Mouse (Mus musculus): ENCODE data around the gene Tesk2. TPM values are rescaled to one million over a fixed set of nuclear protein-coding genes. Genes with fewer than 3 reads are reported as not detected.

Tesk2 gene
- polyA plus RNA-seq, 2 experiments, result 1.6 to 3.2 TPM

DNA sequence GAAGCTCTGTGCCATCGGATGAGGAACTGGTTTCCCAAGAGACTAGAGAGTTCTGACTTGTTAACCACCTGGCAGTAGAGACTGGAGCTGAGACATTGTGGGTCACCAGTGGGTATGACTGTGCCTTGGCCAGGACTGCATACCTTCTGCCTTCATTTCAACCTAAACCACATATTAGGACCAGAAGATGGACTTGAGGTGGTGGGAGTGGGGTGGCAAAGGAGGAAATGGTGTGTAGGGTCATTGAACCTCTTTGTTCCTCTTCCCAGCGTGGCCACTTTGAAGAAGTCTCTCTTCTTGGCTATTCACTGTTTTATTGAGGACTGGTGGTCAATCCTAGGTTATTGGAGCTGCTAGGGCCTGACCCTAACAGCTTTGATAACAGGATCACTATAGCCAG lies 60.6 kb downstream of the Tesk2 start:
- no peak for ATAC-seq (ENCODE audit: insufficient read depth)
- Histone ChIP-seq H3K27ac (no peak overlapping the region), H3K4me1 (replicated peaks; ENCODE audit: control insufficient read depth in 2 of 2, insufficient read depth in 2 of 2, low read length in 1 of 2) (no peaks in the 10 kb centered on the region), H3K9ac (replicated peaks) (no peak overlapping the region), H3K36me3 (replicated peaks; ENCODE audit: control insufficient read depth, insufficient read depth, low read depth) (no peaks in the 10 kb centered on the region), H3K27me3 (ENCODE audit: control insufficient read depth, insufficient read depth, low read length) (no peaks in the 10 kb centered on the region), H3K4me3 (ENCODE audit: insufficient read depth in 1 of 2, low read depth in 2 of 2, low read length in 2 of 2) (no peak overlapping the region), H3K4me2 (ENCODE audit: low read depth) (no peak overlapping the region), H3K9me3 (ENCODE audit: control insufficient read depth, low read length) (no peaks in the 10 kb centered on the region)
- 38% methylated on average over 2 of the region's 2 CpGs for WGBS (ENCODE audit: insufficient replicate concordance)
- no peak for DNase-seq (ENCODE audit: low read depth in 3 of 3, low spot score in 3 of 3)
- TF ChIP-seq EP300 (IDR thresholded peaks at IDR 0.05; ENCODE audit: low read depth), result no peak
- TF ChIP-seq CTCF (IDR thresholded peaks at IDR 0.05; ENCODE audit: low read depth), result no peak

DNA sequence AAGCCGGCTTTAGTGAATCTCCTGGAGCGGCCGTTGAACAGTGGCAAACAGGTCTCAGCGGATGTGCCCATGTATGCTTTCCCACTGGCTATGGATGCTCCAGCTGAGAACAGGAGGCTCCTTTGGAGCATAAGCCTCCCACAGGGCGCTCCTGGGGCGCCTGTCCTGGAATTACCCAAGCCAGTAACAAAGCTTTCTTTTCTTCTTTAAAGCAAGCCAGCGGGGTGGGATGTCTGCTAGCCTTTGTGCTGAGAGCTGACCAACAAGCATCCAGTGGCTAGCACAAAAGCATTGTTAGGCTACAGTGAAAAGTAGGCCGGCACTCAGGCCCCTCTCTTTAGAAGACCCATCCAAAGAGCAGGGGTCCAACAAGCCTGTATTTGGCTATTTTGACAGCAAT lies 61.4 kb downstream of the Tesk2 start:
- Histone ChIP-seq H3K9ac (replicated peaks) (no peak overlapping the region), H3K4me1 (replicated peaks; ENCODE audit: control insufficient read depth in 2 of 2, insufficient read depth in 2 of 2, low read length in 1 of 2) (no peaks in the 10 kb centered on the region), H3K36me3 (replicated peaks; ENCODE audit: control insufficient read depth, insufficient read depth, low read depth) (no peaks in the 10 kb centered on the region), H3K4me3 (ENCODE audit: insufficient read depth in 1 of 2, low read depth in 2 of 2, low read length in 2 of 2) (no peak overlapping the region), H3K4me2 (ENCODE audit: low read depth) (no peak overlapping the region), H3K27me3 (ENCODE audit: control insufficient read depth, insufficient read depth, low read length) (no peaks in the 10 kb centered on the region), H3K9me3 (ENCODE audit: control insufficient read depth, low read length) (no peaks in the 10 kb centered on the region), H3K27ac (no peak overlapping the region)
- TF ChIP-seq EP300 (IDR thresholded peaks at IDR 0.05; ENCODE audit: low read depth), result no peak
- no peak for TF ChIP-seq CTCF (IDR thresholded peaks at IDR 0.05; ENCODE audit: low read depth)
- ATAC-seq (ENCODE audit: insufficient read depth), result no peak
- WGBS (ENCODE audit: insufficient replicate concordance), result 64% methylated on average over 8 of the region's 8 CpGs
- DNase-seq (ENCODE audit: low read depth in 3 of 3, low spot score in 3 of 3), result no peak

DNA sequence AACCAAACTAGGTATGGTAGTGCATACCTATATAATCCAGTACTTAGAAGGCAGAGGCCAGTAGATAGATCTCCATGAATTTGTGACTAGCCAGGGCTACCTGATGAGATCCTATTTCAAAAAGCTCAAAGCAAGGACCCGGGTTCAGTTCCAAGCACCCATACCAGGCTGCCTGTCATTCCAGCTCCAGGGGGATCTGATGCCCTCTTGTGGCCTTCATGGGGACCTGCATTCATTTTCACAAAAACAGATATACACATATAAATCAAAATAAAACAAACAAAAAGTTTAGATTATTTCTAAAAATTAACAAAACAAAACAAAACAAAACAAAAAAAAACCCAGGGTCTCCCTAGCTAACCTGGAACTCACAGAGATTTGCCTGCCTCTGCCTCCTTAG lies 65.8 kb downstream of the Tesk2 start:
- H3K4me2 ChIP-seq (ENCODE audit: low read depth), result no peak overlapping the region
- H3K27me3 ChIP-seq (ENCODE audit: control insufficient read depth, insufficient read depth, low read length), result no peaks in the 10 kb centered on the region
- no peaks in the 10 kb centered on the region for H3K9me3 ChIP-seq (ENCODE audit: control insufficient read depth, low read length)
- H3K9ac ChIP-seq (replicated peaks), result no peak overlapping the region
- H3K36me3 ChIP-seq (replicated peaks; ENCODE audit: control insufficient read depth, insufficient read depth, low read depth), result no peaks in the 10 kb centered on the region
- ATAC-seq (ENCODE audit: insufficient read depth), result no peak
- 82% methylated on average over 1 of the region's 1 CpGs for WGBS (ENCODE audit: insufficient replicate concordance)
- no peak overlapping the region for H3K4me3 ChIP-seq (ENCODE audit: insufficient read depth in 1 of 2, low read depth in 2 of 2, low read length in 2 of 2)
- DNase-seq (ENCODE audit: low read depth in 3 of 3, low spot score in 3 of 3), result no peak
- H3K4me1 ChIP-seq (replicated peaks; ENCODE audit: control insufficient read depth in 2 of 2, insufficient read depth in 2 of 2, low read length in 1 of 2), result no peaks in the 10 kb centered on the region
- peak; percentile 53 for TF ChIP-seq CTCF (IDR thresholded peaks at IDR 0.05; ENCODE audit: low read depth)
- TF ChIP-seq EP300 (IDR thresholded peaks at IDR 0.05; ENCODE audit: low read depth), result no peak
- H3K27ac ChIP-seq, result no peak overlapping the region

DNA sequence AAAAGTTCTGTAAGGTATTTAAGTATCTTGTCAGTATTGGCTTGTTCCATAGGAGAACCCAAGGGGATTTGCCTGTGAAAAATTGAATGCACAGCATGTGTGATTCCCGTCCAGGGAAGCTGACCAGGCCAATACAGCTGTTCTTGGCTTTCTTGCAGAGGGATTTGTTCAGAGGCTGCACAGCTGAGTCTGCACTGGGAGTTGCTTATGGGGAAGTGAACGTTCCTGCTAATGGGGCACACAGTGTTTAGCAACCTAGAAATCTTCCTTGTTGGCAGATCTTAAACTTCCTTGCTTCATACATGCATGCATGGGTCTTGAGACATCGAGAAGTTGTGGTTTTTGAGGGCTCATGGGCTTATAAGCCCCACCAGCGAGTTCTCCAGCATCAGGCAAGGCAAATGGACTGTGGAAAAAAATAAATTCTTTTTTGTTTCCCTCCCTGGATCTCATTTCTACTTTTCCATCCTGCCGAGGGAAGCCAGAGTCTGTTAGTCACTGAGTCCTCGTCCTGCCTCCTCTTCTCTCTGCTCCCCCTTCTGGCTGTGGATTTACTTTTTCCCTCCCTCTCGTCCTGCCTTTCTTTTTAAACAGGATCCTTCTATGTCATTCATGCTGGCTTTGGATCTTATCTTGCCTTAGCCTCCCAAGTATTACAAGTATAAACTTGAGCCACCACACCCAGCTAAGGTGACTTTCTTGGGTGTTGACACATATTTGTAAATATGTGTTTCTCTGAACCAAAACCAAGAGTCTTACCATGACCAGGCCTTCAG lies 67.4 kb downstream of the Tesk2 start:
- Histone ChIP-seq H3K9me3 (ENCODE audit: control insufficient read depth, low read length) (no peaks in the 10 kb centered on the region), H3K4me1 (replicated peaks; ENCODE audit: control insufficient read depth in 2 of 2, insufficient read depth in 2 of 2, low read length in 1 of 2) (no peaks in the 10 kb centered on the region), H3K27me3 (ENCODE audit: control insufficient read depth, insufficient read depth, low read length) (no peaks in the 10 kb centered on the region), H3K4me3 (ENCODE audit: insufficient read depth in 1 of 2, low read depth in 2 of 2, low read length in 2 of 2) (no peak overlapping the region), H3K36me3 (replicated peaks; ENCODE audit: control insufficient read depth, insufficient read depth, low read depth) (no peaks in the 10 kb centered on the region), H3K9ac (replicated peaks) (no peak overlapping the region), H3K4me2 (ENCODE audit: low read depth) (no peak overlapping the region), H3K27ac (no peak overlapping the region)
- ATAC-seq (ENCODE audit: insufficient read depth) (no peak), DNase-seq (ENCODE audit: low read depth in 3 of 3, low spot score in 3 of 3) (no peak)
- WGBS (ENCODE audit: insufficient replicate concordance), result 21% methylated on average over 7 of the region's 7 CpGs
- no peak for TF ChIP-seq EP300 (IDR thresholded peaks at IDR 0.05; ENCODE audit: low read depth)
- TF ChIP-seq CTCF (IDR thresholded peaks at IDR 0.05; ENCODE audit: low read depth), result no peak

DNA sequence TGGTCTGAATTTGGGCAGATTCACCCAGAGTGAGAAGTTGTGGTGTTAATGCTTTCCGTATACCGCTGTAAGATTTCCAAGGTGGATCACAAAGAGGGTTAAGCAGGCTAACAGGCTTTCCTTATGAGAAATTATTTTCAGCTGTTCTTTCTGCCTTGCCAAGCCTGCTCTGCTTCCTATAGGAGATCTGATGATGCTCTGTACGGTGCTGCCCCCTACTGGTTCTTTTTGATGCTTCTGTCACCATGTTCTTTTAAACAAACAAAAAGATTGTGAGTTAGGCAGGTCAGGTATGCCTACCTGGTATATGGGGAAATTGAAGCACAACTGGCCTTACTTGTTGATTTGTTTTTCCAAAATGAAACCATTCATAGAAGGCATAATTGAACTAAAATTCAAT lies 68.2 kb downstream of the Tesk2 start:
- H3K9me3 ChIP-seq (ENCODE audit: control insufficient read depth, low read length), result no peaks in the 10 kb centered on the region
- H3K4me3 ChIP-seq (ENCODE audit: insufficient read depth in 1 of 2, low read depth in 2 of 2, low read length in 2 of 2), result no peak overlapping the region
- TF ChIP-seq EP300 (IDR thresholded peaks at IDR 0.05; ENCODE audit: low read depth), result no peak
- peak; percentile 81 for TF ChIP-seq CTCF (IDR thresholded peaks at IDR 0.05; ENCODE audit: low read depth)
- H3K4me1 ChIP-seq (replicated peaks; ENCODE audit: control insufficient read depth in 2 of 2, insufficient read depth in 2 of 2, low read length in 1 of 2), result no peaks in the 10 kb centered on the region
- H3K27ac ChIP-seq, result no peak overlapping the region
- ATAC-seq (ENCODE audit: insufficient read depth) (no peak; the same call in 1 of the 2 replicates), DNase-seq (ENCODE audit: low read depth in 3 of 3, low spot score in 3 of 3) (peak; percentile 63 to 67 (median 65))
- H3K27me3 ChIP-seq (ENCODE audit: control insufficient read depth, insufficient read depth, low read length), result no peaks in the 10 kb centered on the region
- no peaks in the 10 kb centered on the region for H3K36me3 ChIP-seq (replicated peaks; ENCODE audit: control insufficient read depth, insufficient read depth, low read depth)
- WGBS (ENCODE audit: insufficient replicate concordance), result 13% methylated on average over 3 of the region's 3 CpGs
- H3K9ac ChIP-seq (replicated peaks), result no peak overlapping the region
- no peak overlapping the region for H3K4me2 ChIP-seq (ENCODE audit: low read depth)

Data from liver, embryonic 14.5 days (tissue).